Mouse (Mus musculus): ENCODE results near the gene Nos2.
"Not testable (repeated sequence)": the region's sequence is repeated elsewhere in the genome, so short reads cannot be mapped to it uniquely, and the experiment has no call there.

Gene Nos2

DNA sequence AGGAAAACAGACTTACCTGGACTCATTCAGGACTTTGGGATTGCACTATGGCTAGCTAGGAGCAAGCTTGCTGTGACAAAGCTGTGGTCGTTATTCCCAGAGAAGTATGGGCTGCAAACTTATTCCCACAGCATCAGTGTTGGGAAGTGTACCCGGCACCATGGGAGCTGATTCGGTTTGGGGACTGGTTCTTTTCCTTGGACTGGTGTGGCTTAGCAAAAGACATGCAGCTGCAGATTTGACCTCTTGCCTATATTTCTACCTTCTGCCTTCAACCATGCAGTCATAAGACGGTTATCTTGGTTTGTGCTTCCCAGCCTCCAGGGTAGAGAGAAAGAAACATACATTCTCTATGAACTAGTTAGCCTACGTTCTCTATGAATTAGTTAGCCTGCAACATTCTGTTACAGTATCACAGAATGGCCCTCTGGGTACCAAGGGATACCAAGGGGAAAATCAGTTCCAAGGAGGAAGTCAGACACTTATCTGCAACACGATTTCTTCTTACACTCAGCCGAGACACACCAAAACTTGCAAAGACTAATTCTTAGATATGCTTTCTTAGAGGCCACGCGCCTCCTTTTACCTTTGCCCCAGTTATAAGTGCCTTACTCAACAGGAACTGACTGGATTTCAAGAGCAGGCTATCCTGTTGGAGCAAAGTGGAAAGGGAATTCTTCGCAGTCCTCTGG is 65.9 kb downstream of the Nos2 start:
- in situ Hi-C loops (cut with MboI; ENCODE audit: low sequenced_read_pairs) = no loop called here

DNA sequence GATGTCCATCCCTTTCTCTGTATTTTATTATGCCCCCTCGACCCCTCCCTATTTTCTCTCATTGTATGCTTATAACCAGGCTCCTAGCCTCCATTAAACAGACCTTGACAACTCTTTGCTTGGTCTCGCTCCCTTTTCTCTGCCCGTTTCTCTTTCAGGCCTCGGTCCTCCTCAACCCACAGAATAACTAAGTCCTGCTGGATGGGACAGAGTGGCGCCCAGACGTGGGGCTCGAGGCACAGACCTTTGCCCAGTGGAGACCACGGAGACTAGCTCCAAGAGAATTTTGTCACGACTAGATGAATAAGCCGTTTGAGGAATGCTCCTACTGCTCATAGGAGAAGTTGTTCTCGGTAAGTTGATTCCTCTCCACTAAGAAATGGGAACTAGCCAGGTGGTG is 68.6 kb downstream of the Nos2 start:
- in situ Hi-C loops (cut with MboI; ENCODE audit: low sequenced_read_pairs) = not testable (repeated sequence)

DNA sequence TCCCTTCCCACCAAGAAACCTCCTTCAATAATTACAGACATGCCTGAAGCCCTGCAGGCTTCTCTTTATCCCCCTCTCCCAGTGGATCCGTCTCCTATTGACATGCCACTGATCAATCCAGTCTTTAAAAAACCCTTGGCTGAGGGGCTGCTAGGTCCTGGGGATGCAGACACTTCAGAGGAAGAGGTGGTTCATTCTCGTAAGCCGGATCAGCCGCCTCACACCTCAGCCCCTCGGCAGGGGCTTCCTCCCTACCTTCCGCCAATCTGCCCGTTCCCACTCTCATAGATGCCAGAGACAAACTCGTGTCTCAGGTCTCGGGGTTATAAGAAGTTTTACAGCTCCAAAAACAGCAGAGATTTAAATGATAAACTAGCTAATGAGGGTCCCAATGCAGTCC is 69.5 kb downstream of the Nos2 start:
- in situ Hi-C loops (cut with MboI; ENCODE audit: low sequenced_read_pairs) = no loop called here

DNA sequence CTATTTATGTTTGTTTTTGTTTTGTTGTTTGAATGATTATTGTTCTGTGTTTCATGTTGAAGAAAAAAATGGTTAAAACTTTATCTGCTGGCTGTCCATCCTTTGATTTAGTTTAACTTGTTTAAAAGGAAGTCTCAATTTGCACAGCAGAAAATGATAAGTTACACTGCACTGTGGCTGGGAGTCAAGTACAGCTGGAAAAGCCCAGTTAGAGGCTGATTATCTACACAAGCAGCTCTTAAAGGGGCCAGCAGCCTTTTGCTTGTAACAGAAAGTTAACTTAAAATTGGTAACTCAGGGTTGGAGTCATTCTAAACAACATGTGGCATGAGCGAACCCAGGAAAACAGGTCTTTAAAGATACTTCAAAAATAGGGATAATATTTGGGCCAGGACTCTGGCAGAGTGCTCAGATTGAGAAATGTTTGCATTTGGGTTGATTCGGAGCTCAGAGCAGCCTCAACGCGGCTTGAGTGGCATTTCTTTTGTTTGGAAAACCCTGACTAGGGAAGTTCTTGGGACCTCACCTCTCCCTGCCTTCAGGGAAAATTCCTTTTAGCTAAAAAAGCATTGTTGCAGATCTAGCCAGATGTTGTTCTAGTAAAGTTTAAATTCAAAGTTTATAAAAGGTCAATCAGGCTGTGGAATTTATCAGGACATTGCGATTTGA is 70.4 kb downstream of the Nos2 start:
- in situ Hi-C loops (cut with MboI; ENCODE audit: low sequenced_read_pairs) = not testable (repeated sequence)

DNA sequence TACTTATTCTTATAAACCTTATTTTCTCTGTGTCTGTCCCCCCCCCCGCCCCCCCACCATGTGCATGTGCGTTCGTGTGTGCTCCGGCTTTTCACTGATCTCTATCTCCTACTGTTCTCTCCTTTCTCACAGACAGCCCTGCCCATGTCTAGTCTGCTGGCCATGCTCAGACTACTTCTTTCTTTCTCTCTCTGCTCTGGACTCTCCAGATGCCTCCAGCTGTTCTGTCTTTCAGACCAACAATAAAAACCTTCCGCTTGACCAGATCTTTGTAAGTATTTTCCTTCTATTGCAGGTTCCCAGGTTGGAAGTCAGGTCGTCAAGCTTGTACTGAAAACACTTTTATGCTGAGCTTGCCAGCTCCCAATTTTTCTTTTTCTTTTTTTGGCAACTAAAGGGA is 78.5 kb downstream of the Nos2 start:
- in situ Hi-C loops (cut with MboI; ENCODE audit: low sequenced_read_pairs) = no loop called here

DNA sequence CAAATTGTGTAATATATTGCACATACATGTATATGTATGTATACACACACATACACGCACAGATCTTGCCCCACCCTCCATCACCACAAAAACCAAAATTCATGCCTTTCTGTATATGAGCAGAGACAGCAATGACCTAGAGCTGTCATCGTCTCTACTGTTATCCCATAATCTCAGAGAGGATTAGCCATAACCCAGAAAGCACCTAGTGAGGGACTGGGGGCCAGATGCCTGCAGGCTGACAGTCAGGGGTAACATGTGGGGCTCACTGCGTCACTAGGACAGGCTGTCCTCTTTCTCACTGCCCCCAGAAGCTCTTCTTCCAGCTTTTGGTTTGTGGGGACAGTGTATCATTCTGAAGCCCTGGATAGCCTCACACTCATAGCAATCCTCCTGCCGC is 81.3 kb downstream of the Nos2 start:
- in situ Hi-C loops (cut with MboI; ENCODE audit: low sequenced_read_pairs) = no loop called here

DNA sequence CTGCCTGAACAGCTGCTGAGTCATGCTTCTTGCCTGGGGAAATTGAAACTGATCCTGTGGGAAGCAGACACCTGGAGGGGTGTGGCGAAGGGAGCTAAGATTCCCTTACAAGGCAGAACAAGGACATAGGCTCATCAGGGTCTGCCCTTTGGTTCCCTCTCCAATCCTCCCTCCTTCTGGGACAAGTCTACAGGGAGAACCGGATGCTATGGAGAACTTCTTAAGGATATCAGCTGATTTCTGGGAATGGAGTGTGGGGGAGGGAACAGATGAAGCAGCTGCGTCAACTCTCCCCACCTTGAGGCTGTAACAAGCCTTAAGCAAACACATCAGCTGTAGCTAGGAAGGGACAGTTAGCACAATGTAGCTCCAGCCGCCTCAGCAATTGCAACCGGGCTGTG is 82.0 kb downstream of the Nos2 start:
- in situ Hi-C loops (cut with MboI; ENCODE audit: low sequenced_read_pairs) = no loop called here

DNA sequence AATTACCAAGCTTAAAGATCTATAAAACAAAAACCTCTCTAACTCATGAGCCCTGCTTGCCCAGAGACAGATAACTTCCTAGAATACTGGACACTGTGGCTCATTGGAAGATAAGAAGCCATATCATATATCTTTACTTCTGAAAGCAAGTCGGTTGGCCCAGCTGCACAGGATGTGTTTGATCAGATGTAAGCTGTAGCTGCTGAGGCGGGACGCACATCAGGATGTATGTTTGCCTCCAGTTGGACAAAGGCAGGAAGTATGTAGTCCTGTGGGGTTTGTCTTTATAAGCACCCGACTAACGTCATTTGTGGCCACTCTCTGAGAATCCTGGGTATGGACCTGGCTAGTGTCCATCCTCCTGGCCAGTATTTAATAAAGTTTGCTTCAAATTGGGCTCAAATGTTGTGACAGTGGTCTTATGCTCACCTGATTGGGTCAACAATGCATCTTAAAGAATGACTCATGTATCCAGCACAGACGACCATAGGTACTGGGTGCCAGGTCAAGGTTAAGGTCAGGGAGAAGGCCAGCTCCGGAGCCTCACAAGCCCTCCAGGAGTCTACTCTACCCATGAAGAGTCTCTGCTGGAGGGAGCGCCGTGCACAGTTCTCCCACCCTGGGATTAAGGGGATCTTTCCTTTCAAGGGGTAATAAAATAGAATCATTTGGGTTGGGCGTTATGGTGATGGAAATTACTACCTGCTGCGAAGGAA is 82.6 kb downstream of the Nos2 start:
- in situ Hi-C loops (cut with MboI; ENCODE audit: low sequenced_read_pairs) = no loop called here

DNA sequence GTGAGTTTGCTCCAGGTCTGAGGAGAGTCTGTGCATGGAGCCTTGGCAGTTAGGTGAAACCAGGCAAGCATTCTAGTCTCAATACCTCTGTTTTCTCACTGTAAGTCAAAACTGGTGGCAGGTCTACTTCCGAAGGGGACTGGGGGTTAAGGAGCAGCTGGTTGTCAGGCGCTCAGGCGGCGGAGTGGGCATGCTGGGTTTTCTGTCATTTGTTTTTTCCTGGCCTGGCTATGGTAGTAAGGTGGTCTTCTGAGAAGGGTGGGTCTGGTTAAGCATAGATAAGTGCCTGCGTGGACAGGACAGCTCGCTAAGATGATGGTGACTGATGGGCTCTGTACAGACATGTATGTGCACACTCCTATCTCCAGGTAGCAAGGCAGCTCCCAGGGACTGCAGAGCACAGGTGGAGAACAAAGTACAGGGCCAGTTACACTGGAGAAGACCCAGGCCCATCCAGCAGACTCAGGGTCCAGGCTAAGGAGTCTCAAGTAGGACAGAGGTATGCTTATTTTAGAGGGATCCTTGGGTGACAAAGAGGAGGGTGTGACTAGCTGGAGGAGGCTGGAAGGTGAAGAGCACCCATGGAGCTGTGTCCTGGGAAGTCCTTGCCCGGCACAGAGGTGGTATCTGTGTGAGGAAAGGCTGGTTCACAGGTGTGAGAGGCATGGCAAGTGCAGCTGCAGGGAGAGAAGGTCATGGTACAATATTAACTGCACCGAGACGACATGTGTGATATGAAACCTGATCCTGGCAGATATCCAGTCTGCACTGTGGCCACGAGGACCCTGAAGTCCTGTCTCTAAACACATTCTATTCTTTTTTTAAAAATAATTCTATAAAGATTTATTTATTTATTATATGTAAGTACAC is 83.4 kb downstream of the Nos2 start:
- in situ Hi-C loops (cut with MboI; ENCODE audit: low sequenced_read_pairs) = no loop called here

DNA sequence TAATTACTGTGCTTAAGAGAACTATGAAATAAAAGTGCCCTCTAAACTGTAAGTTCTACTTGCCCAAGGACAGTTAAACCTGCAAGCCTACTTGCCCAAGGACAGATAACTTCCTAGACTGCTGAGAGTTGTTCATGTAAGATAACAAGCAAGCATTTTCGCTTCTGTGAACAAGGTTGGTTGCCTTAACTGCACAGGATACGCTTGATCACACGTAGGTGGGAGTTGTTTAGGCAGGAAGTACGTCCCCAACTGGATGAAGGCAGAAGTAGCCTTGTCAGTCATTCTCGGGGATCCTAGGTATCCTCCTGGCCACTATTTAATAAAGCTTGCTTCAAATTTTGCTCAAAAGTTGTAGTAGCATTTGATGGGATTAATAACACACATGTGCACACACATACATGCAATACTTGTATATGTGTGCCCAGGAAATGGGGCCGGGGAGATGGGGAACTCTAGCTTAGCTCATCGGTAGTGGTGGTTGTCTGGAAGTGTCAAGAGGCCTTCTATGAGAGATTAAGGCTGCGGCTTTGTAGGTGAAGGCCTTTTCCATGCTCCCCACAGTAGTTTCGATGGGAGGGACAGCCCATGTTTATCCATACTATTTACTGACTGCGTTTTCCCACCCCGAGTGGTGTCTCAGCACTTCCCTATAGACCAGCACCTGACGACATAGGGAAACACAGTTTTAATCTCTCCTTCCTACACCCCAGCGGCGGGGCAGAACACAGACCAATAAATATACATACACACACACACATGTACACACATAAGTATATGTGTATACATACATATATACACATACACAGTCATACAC is 85.2 kb downstream of the Nos2 start:
- in situ Hi-C loops (cut with MboI; ENCODE audit: low sequenced_read_pairs) = no loop called here

DNA sequence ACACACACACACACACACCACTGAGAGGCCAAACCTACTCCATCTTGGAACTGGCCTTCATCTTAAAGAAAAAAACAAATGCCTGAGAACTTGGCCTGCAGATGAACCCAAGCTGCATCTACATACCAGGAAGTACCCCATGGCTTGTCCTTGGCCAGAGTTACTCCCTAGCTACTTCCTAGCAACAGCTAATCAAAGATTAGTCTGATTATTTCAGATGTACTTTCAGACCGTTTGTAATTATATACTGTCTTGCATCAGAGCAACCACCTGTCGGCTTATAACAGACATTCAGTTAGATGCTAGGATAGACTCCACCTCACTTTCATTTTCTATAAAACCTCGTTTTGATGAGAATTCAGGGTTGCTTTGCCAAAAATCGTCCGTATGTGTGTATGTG is 85.8 kb downstream of the Nos2 start:
- in situ Hi-C loops (cut with MboI; ENCODE audit: low sequenced_read_pairs) = no loop called here

DNA sequence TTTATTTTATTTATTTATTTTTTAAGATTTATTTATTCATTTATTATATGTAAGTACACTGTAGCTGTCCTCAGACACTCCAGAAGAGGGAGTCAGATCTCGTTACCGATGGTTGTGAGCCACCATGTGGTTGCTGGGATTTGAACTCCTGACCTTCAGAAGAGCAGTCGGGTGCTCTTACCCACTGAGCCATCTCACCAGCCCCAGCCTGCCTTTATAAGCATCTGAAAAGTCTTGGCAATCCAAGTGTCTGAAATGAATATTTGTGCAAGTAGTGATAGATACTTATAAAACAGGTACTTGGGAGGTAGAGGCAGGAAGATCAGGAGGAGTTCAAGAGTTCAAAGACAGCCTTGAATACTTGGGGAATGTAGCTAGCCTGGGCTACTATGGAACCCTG is 86.8 kb downstream of the Nos2 start:
- in situ Hi-C loops (cut with MboI; ENCODE audit: low sequenced_read_pairs) = not testable (repeated sequence)

DNA sequence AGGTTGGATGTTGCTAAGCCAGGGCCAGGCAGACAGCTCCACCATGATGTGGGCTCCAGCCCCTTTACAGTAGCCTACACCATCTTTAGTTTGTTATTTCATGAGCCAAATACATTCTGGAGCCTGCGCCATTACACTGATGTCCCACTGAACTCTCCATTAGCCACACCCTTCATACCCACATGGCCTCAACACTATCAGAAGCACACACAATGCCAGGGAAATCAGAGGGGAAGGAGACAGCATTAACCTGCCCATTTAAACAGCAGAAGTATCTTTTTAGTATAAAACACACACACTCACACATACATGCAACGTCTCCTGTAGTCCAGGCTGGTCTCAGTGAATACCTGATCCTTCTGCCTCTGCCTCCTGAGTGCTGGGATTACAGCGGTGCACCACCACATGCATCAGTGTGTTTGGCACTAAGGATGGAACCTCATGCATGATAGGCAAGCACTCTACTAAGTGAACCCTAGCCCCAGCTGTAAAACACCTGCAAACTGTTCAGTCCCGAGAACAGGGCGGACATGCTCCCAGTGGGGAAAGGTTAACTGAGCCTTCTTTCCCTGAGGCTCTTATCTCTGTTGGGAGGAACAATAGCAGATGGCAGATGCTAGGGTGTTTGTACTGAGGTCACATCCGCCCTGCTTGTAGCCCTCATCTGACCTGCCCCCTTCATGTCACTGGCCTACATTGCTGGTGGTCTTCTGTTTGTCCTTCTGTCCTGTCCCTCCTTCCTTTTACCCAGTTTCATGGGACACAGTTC is 87.6 kb downstream of the Nos2 start:
- in situ Hi-C loops (cut with MboI; ENCODE audit: low sequenced_read_pairs) = no loop called here

DNA sequence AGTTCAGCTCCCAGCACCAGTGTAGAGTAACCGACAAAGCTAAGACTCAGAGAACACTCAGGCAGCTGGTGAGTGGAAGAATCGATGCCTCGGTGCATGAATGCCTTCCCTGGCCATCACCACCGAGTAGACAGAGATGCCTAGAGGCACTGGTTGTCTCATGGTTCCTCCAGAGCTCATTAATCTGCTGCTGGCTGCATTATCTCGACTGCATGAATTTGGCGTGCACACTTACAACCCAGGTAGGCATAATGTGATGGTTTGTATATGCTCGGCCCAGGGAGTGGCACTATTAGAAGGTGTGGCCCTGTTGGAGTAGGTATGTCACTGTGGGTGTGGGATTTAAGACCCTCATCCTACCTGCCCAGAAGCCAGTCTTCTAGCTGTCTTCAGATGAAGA is 88.3 kb downstream of the Nos2 start:
- in situ Hi-C loops (cut with MboI; ENCODE audit: low sequenced_read_pairs) = no loop called here

Measured in CH12F3 (cell line).